Mouse (Mus musculus): ENCODE data around the gene Alg5. TPM values are rescaled to one million over a fixed set of nuclear protein-coding genes. Genes with fewer than 3 reads are reported as not detected.
"Not testable (repeated sequence)": the region's sequence is repeated elsewhere in the genome, so short reads cannot be mapped to it uniquely, and the experiment has no call there.

Gene Alg5
- polyA plus RNA-seq, 2 experiments from 2014 or later, result 76.6 to 88.1 TPM

- ATAC-seq, result no peak
These were observed 2.0 kb downstream of the Alg5 start for GRCm38 (mm10) chr3:54737317-54737716.

- no peak for ATAC-seq
These were observed 6.6 kb downstream of the Alg5 start for GRCm38 (mm10) chr3:54741965-54742364.

GRCm38 (mm10) chr3:54745799-54746198 is 10.5 kb downstream of the Alg5 start:
- ATAC-seq, result peak; percentile 32

DNA sequence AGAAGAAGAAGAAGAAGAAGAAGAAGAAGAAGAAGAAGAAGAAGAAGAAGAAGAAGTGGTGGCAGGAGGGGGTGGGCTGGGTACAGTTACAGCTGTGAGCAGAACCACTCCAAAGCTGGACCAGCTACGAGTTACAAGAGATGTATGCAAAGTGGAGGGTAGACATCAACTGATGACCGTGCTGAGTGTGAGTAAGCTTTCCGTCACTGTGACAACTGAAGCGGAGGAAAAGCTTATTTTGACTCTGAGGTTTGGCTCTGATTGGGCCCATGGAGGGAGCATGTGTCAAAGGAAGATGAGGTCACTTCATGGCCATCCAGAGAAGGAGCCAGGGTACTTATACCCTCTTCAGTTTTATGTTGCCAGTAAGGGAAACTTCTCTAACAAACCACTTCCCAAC is 18.1 kb downstream of the Alg5 start:
- no peak for ATAC-seq

GRCm38 (mm10) chr3:54755145-54756041 is 20.1 kb downstream of the Alg5 start, which contains the start of gene Smad9:
Gene Smad9, plus strand, starts transcription at chr3:54755582.
- ATAC-seq, result no peak

DNA sequence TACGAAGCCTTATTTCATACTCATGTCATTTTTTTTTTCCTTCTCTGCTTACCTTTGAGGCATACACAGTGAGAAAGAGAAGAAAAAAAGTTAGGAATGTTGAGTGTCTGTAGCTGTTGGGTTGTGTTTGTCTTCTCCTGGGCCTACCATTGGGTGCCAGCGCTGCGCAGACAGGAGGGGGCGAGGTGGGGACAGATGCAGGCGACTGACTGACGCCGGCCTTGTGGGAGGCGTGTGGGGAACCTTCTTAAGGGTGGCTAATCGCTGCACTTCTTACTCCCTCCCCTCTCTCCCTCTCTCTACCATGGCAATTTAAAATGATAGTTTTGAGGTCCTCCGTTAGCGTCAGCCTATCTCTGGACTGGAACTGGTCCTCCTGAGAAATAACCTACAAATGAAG is 20.7 kb downstream of the Alg5 start:
- ATAC-seq, result no peak

DNA sequence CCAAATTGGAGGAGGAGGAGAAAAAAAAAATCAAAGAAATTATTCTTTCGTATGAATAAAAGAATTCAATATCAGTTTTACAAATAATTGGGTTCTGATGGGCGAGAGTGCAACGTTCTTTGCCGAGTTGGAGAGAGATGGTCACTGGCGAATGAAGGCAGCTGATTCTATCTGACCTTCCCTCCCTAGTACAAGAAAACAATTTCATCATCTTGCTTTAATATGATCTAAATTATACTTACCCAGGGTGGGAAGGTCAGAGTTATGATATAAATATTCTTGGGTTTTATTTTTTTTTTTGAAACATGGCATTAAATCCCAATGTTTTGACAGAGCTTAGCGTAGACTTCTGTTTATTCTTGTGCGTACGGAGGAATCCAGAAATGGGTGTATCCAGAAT is 22.1 kb downstream of the Alg5 start:
- no peak for ATAC-seq

- no peak for ATAC-seq
These were observed 23.9 kb downstream of the Alg5 start for GRCm38 (mm10) chr3:54759211-54759610.

DNA sequence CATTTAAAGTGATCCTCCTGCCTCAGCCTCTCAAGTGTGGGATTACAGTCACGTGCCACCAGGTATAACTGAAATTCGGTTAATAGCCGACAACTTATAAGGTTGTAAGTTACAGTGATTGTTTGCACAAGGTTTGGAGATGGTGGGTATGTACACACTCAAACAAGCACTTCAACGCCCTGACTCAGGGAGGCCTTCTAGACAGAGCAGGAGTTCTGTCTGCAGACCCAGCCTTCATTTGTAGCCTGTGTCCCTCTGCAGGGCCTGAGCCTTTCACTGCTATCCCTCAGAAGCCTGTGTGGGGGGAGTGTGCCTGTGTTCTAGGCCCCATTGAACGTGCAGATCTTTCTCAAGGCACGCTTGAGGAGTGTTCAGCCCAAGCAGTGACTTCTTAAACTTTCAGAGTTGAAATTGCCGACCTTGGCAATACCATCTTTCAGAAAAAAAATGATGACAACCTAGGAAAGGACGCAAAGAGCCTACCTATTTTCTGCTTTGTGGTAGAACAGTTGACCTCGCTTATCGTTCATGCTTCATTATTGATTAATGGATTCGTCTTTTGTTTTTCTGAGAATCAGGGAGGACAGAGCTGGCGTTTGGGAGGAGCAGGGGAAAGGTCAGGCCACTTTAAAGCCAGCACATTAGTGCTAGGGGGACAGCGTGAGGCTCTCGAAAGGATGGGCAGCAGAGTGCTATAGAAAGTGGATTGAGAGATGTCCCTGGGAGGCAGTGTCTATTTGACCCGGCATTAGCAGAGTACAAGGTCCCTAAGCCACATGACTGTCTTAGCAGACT is 25.2 kb downstream of the Alg5 start:
- ATAC-seq, result no peak

GRCm38 (mm10) chr3:54761258-54761657 is 25.9 kb downstream of the Alg5 start:
- no peak for ATAC-seq

GRCm38 (mm10) chr3:54764418-54764817 is 29.1 kb downstream of the Alg5 start:
- ATAC-seq, result no peak

GRCm38 (mm10) chr3:54765521-54765920 is 30.2 kb downstream of the Alg5 start:
- not testable (repeated sequence) for ATAC-seq

DNA sequence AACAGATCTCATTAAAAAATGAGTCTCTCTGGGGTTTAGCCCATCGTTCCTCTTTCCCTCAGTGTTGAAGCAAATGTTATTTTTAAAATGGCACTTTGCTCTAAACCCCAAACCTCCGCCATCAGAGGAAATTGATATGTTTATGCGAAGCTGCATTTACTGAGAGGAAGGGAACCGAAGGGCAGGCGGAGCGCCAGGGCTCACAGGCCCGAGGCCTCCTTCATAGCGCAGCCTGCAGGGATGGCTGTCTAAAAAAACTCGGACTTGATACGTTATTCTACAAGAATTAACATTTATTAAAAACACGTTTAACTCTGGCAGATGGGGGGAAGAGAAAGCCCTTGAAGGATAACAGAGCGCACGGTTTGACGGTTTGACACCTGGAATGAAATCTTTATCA is 30.7 kb downstream of the Alg5 start:
- ATAC-seq, result no peak

DNA sequence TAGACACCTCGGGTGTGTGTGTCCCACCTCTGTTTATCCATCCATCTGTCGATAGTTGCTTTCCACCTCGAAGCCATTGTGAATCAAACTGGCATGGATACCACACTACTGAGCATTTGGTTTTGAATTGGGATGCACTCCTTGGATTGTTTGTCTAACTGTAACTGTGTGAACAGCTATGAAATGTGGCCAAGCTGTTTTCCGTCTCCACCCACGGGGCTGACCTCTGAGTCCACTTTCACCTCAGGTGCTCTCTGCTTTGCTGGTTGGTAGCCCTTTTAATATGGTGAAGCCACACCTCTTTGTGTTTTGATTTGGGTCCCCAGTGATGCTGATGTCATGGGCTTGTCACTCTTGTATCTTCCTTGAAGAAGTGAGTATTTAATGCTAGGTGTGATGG is 31.5 kb downstream of the Alg5 start:
- ATAC-seq, result no peak

- no peak for ATAC-seq
These were observed 33.3 kb downstream of the Alg5 start for GRCm38 (mm10) chr3:54768592-54768991.

DNA sequence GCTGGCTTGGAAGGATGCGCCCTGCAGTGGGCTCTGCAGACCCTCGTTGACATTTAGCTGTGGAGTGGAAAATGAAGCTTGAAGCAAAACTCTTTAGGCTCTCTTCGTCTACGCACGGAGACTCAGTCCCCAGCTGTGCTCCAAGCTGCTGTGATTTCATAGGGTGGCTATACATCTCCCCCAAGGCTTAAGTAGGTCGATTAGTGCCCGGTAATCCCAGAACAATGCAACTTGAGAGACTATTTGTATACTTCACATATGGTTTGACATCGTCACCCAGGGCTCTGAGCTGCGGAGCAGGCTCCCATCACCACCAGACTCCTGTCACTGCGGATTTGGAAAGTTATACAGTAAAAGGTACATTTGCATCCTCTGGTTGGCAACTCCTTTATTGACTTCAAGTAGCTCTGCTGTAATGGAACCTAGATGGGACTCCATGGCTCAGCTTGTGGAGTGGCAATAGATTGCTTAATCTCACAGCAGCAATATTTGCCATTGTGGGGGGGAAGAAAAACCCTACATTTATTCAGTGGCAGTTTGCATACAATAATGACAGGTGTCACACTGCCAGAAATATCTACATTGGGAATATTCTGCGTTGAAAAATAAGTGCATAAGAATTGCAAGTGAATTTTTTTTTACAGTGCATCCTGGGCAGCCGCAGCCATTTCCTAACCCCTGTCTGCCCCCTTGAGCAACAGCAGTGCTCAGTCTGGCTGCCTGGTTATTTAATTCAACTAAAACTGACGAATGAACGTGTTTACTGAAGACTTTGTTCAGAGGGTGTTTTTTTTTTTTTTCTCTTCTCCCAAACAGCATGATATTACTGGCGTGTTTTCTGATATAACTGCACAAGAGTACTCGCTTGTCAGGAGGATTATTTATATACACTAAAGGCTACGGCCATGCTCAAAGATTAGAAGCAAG is 34.3 kb downstream of the Alg5 start:
- no peak for ATAC-seq

DNA sequence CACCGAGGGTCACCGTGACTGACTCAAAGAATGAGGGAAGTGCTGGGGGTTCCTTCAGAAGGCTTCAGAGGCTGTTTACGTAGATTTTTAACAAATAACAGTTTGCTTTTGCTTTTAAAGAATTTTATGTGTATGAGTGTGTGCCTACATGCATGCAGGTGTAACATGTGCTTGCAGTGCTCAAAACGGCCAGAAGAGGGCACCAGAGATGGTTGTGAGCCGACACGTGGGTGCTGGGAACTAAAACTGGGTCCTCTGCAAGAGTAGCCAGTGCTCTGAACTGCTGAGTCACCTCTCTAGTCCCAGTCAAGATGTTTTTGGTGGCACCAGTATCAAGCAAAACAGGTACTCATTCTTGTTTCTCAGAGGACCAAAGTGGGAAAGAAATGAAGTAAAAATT is 38.3 kb downstream of the Alg5 start:
- no peak for ATAC-seq

- ATAC-seq, result no peak
These were observed 40.8 kb downstream of the Alg5 start for GRCm38 (mm10) chr3:54775989-54776631.

GRCm38 (mm10) chr3:54790601-54791000 is 55.3 kb downstream of the Alg5 start:
- no peak for ATAC-seq

- no peak for ATAC-seq
These were observed 56.7 kb downstream of the Alg5 start for GRCm38 (mm10) chr3:54791822-54792677.

DNA sequence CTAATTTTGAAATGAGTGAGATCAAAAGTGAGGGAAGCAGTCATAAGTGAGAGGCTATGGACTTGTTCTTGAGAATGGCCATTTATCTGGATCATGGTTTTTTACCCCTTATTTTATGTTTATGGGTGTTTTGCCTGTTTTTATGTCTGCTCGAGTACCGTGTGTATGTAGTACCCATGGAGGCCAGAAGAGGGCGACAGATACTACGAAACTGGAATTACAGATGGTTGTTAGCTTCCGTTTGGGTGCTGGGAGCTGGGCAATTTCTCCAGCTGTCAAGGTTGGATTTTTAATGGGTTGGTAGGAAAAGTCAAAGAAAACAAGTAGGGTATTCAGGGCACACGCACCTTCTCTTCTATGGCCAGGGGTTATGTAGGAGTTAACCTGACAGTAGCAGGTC is 58.4 kb downstream of the Alg5 start:
- ATAC-seq, result no peak

Data from activated CD4-positive, CD25-positive, alpha-beta regulatory T cell, adult 4 months (primary cell).